Mouse (Mus musculus) MN1 (cell line): Measurements from ENCODE around the gene Ugt1a9.

ENCODE experiments used
- DNase-seq: peaks from one replicate; pipeline ENCODE4 v3.0.0-alpha.2; 2016; ENCODE audit warnings: low spot score

Gene Ugt1a9

GRCm38 (mm10) chr1:88260114-88260513 is 189.5 kb downstream of the Ugt1a9 start:
- DNase-seq: peak; percentile 77

GRCm38 (mm10) chr1:88260604-88261377 is 190.2 kb downstream of the Ugt1a9 start:
- no peak for DNase-seq

- DNase-seq: no peak
These were observed 191.1 kb downstream of the Ugt1a9 start for GRCm38 (mm10) chr1:88261706-88262105.

GRCm38 (mm10) chr1:88262255-88262654 is 191.7 kb downstream of the Ugt1a9 start:
- DNase-seq: peak; percentile 96

- no peak for DNase-seq
These were observed 192.4 kb downstream of the Ugt1a9 start for GRCm38 (mm10) chr1:88262961-88263360.

- DNase-seq: no peak
These were observed 193.2 kb downstream of the Ugt1a9 start for GRCm38 (mm10) chr1:88263778-88264177.

GRCm38 (mm10) chr1:88264237-88264868 is 193.8 kb downstream of the Ugt1a9 start:
- DNase-seq: no peak

GRCm38 (mm10) chr1:88264869-88265240 is 194.3 kb downstream of the Ugt1a9 start:
- DNase-seq: peak; percentile 87

GRCm38 (mm10) chr1:88266123-88266522 is 195.5 kb downstream of the Ugt1a9 start:
- DNase-seq: no peak

- DNase-seq: no peak
These were observed 196.9 kb downstream of the Ugt1a9 start for GRCm38 (mm10) chr1:88267489-88267888.

- DNase-seq: no peak
These were observed 197.5 kb downstream of the Ugt1a9 start for GRCm38 (mm10) chr1:88268070-88268469.
